Mouse (Mus musculus) bone marrow macrophage, adult 2 months (primary cell): ENCODE measurements around the gene Ube2l3. TPM values are rescaled to one million over a fixed set of nuclear protein-coding genes. Genes with fewer than 3 reads are reported as not detected.

Experiments used
- H3K27ac ChIP-seq: 2 replicates; pipeline ENCODE4 v1.5.1; 2012; ENCODE audit warnings: low read depth, low read length; ENCODE audit not compliant: insufficient read depth
- H3K4me1 ChIP-seq: 2 replicates; pipeline ENCODE4 v1.6.1; 2012; ENCODE audit warnings: low read length; ENCODE audit not compliant: control insufficient read depth, insufficient read depth
- H3K4me3 ChIP-seq: 2 replicates; pipeline ENCODE4 v1.5.1; 2012; ENCODE audit warnings: mild to moderate bottlenecking, low read length, moderate library complexity; ENCODE audit not compliant: insufficient read depth
- CTCF ChIP-seq: IDR thresholded peaks from 2 replicates; pipeline ENCODE4 v1.5.1; 2012; ENCODE audit warnings: low read depth, mild to moderate bottlenecking, low read length, moderate library complexity
- POLR2A ChIP-seq: IDR thresholded peaks from 2 replicates; pipeline ENCODE4 v1.6.1; 2012; ENCODE audit warnings: mild to moderate bottlenecking, low read depth, low read length, borderline replicate concordance
- polyA plus RNA-seq: library from polyadenylated mRNA; stranded (reverse); fragments of >200 nt; gene quantifications from 2 replicates; pipeline ENCODE4 v1.2.4, GENCODE M21; 2012; ENCODE audit not compliant: missing spikeins, insufficient read depth, insufficient read length

The Ube2l3 gene
- polyA plus RNA-seq, 1 experiment: 208 TPM

- TF ChIP-seq CTCF: no peak
- TF ChIP-seq POLR2A: no peak
- Histone ChIP-seq H3K4me3 (no peak overlapping the region), H3K27ac (no peak overlapping the region), H3K4me1 (peaks cover 13% of the 10 kb centered on the region)
These were observed 51.8 kb downstream of the Ube2l3 start for GRCm38 (mm10) chr16:17150520-17151258.

- Histone ChIP-seq H3K4me1 (peaks cover 13% of the 10 kb centered on the region), H3K27ac (0 out of 2 replicates have a peak overlapping the region, but pooled peaks have one; percentile 8), H3K4me3 (peak overlapping the region; percentile 73)
- TF ChIP-seq POLR2A: no peak
- TF ChIP-seq CTCF: no peak
These were observed 54.4 kb downstream of the Ube2l3 start for GRCm38 (mm10) chr16:17148084-17148483.

- TF ChIP-seq POLR2A (no peak), CTCF (no peak)
- Histone ChIP-seq H3K27ac (peak overlapping the region; percentile 10; the same call in 1 of the 2 replicates), H3K4me1 (peaks cover 13% of the 10 kb centered on the region), H3K4me3 (peak overlapping the region; percentile 73)
These were observed 55.0 kb downstream of the Ube2l3 start for GRCm38 (mm10) chr16:17147391-17147929.

- no peak for TF ChIP-seq CTCF
- TF ChIP-seq POLR2A: no peak
- H3K4me3 ChIP-seq: peak within 1 kb of the TSS; percentile 73
- H3K4me1 ChIP-seq: peaks cover 13% of the 10 kb centered on the region
- peak within 1 kb of the TSS; percentile 10; the same call in 1 of the 2 replicates for H3K27ac ChIP-seq
These were observed 55.6 kb downstream of the Ube2l3 start, which contains the start of gene Ccdc116 for GRCm38 (mm10) chr16:17146772-17147235. Gene Ccdc116 (minus strand): TSS chr16:17147229.

GRCm38 (mm10) chr16:17144339-17144738 is 58.1 kb downstream of the Ube2l3 start, which contains the start of gene Ydjc:
Gene Ydjc (plus strand): TSS chr16:17144621.
- no peak within 1 kb of the TSS for H3K27ac ChIP-seq
- H3K4me3 ChIP-seq: no peak within 1 kb of the TSS
- TF ChIP-seq POLR2A: no peak
- TF ChIP-seq CTCF: no peak
- H3K4me1 ChIP-seq: peaks cover 3% of the 10 kb centered on the region; the same call in 1 of the 2 replicates

- no peak overlapping the region for H3K4me3 ChIP-seq
- H3K4me1 ChIP-seq: peaks cover 18% of the 10 kb centered on the region
- no peak overlapping the region for H3K27ac ChIP-seq
- TF ChIP-seq POLR2A (no peak), CTCF (no peak)
These were observed 65.1 kb downstream of the Ube2l3 start for GRCm38 (mm10) chr16:17137355-17137754.

- Histone ChIP-seq H3K4me1 (peaks cover 18% of the 10 kb centered on the region), H3K27ac (peak overlapping the region; percentile 45), H3K4me3 (peak overlapping the region; percentile 45)
- TF ChIP-seq POLR2A (no peak), CTCF (no peak)
These were observed 69.6 kb downstream of the Ube2l3 start for GRCm38 (mm10) chr16:17132906-17133200.

GRCm38 (mm10) chr16:17132089-17132905 is 70.2 kb downstream of the Ube2l3 start, which contains the start of gene Sdf2l1:
Gene Sdf2l1 (minus strand): TSS chr16:17132383.
- Histone ChIP-seq H3K27ac (peak within 1 kb of the TSS; percentile 45), H3K4me1 (peaks cover 18% of the 10 kb centered on the region), H3K4me3 (peak within 1 kb of the TSS; percentile 91)
- TF ChIP-seq CTCF (no peak), POLR2A (no peak)

- TF ChIP-seq CTCF: no peak
- no peak for TF ChIP-seq POLR2A
- peak overlapping the region; percentile 25 for H3K27ac ChIP-seq
- H3K4me1 ChIP-seq: peaks cover 18% of the 10 kb centered on the region
- peak overlapping the region; percentile 91 for H3K4me3 ChIP-seq
These were observed 71.0 kb downstream of the Ube2l3 start for GRCm38 (mm10) chr16:17131191-17132088.
